Mouse (Mus musculus): ENCODE measurements at regions not wholly inside any gene's neighbourhood (a gene's known extent, or its start where the extent isn't known, plus 50 kb on each side); places are given as distances from the start of the nearest gene placed in this dataset.
"Not testable (repeated sequence)": the region's sequence is repeated elsewhere in the genome, so short reads cannot be mapped to it uniquely, and the experiment has no call there.

GRCm38 (mm10) chrX:104931153-104931706 lies 74.2 kb upstream of the Magee2 start:
- peak; percentile 16 for DNase-seq (ENCODE audit: low spot score)

GRCm38 (mm10) chrX:104951587-104951986 lies 94.5 kb upstream of the Magee2 start:
- DNase-seq (ENCODE audit: low spot score) = no peak

GRCm38 (mm10) chrX:104952809-104953208 lies 95.7 kb upstream of the Magee2 start:
- DNase-seq (ENCODE audit: low spot score) = not testable (repeated sequence)

- DNase-seq (ENCODE audit: low spot score) = not testable (repeated sequence)
Observed at GRCm38 (mm10) chrX:104953391-104953790, 96.3 kb upstream of the Magee2 start.

- DNase-seq (ENCODE audit: low spot score) = no peak
Observed at GRCm38 (mm10) chrX:104978432-104978831, 101.1 kb upstream of the Pbdc1 start.

- no peak for DNase-seq (ENCODE audit: low spot score)
Observed at GRCm38 (mm10) chrX:105003260-105003659, 76.3 kb upstream of the Pbdc1 start.

- peak; percentile 6 for DNase-seq (ENCODE audit: low spot score)
Observed at GRCm38 (mm10) chrX:105006445-105006844, 73.1 kb upstream of the Pbdc1 start.
